Mouse (Mus musculus) A20 (cell line): ENCODE measurements around the gene Acot11.

Experiments used
- DNase-seq: peaks from one replicate; pipeline ENCODE4 v3.0.0-alpha.2; 2011; ENCODE audit warnings: low read depth, low spot score

Acot11 gene

GRCm38 (mm10) chr4:106804910-106805274 is at the start of gene Acot11:
TSS of gene Acot11 (minus strand) at chr4:106804998.
- no peak for DNase-seq

GRCm38 (mm10) chr4:106848290-106849092 is 43.7 kb upstream of the Acot11 start:
- DNase-seq = no peak

- no peak for DNase-seq
Measured at GRCm38 (mm10) chr4:106847591-106848289, 42.9 kb upstream of the Acot11 start.

- no peak for DNase-seq
Measured at GRCm38 (mm10) chr4:106842561-106842960, 37.8 kb upstream of the Acot11 start.

- DNase-seq = no peak
Measured at GRCm38 (mm10) chr4:106841856-106842255, 37.1 kb upstream of the Acot11 start.

- peak; percentile 14 for DNase-seq
Measured at GRCm38 (mm10) chr4:106841303-106841702, 36.5 kb upstream of the Acot11 start.

GRCm38 (mm10) chr4:106840651-106841145 is 35.9 kb upstream of the Acot11 start:
- peak; percentile 26 for DNase-seq

GRCm38 (mm10) chr4:106839964-106840611 is 35.3 kb upstream of the Acot11 start:
- DNase-seq = peak; percentile 88

- DNase-seq = peak; percentile 86
Measured at GRCm38 (mm10) chr4:106839254-106839834, 34.5 kb upstream of the Acot11 start.

- peak; percentile 91 for DNase-seq
Measured at GRCm38 (mm10) chr4:106838548-106839253, 33.9 kb upstream of the Acot11 start.

- no peak for DNase-seq
Measured at GRCm38 (mm10) chr4:106837964-106838363, 33.2 kb upstream of the Acot11 start.

- no peak for DNase-seq
Measured at GRCm38 (mm10) chr4:106837425-106837824, 32.6 kb upstream of the Acot11 start.

- DNase-seq = no peak
Measured at GRCm38 (mm10) chr4:106830545-106831112, 25.8 kb upstream of the Acot11 start.

- DNase-seq = peak; percentile 66
Measured at GRCm38 (mm10) chr4:106827738-106828361, 23.1 kb upstream of the Acot11 start.

- no peak for DNase-seq
Measured at GRCm38 (mm10) chr4:106825229-106825628, 20.4 kb upstream of the Acot11 start.

- no peak for DNase-seq
Measured at GRCm38 (mm10) chr4:106819404-106819803, 14.6 kb upstream of the Acot11 start.

GRCm38 (mm10) chr4:106818332-106818731 is 13.5 kb upstream of the Acot11 start:
- DNase-seq = no peak

- DNase-seq = no peak
Measured at GRCm38 (mm10) chr4:106817017-106817416, 12.2 kb upstream of the Acot11 start.

- no peak for DNase-seq
Measured at GRCm38 (mm10) chr4:106815396-106816324, 10.9 kb upstream of the Acot11 start.
